Mouse (Mus musculus): ENCODE data around the gene Itch.

- TF ChIP-seq CTCF (IDR thresholded peaks at IDR 0.05; ENCODE audit: borderline replicate concordance, insufficient read depth, low read length): no peak
- TF ChIP-seq POLR2A (IDR thresholded peaks at IDR 0.05; ENCODE audit: low read depth, low read length): no peak
Measured at GRCm38 (mm10) chr2:155135534-155135933, 2.2 kb downstream of the Itch start.

All from embryonic fibroblast, embryonic 13.5 days (primary cell).